Mouse (Mus musculus): ENCODE measurements around the gene Phrf1.
A peak's percentile ranks its signal among the peaks of the same experiment; 100 is the strongest.

Phrf1 gene

DNA sequence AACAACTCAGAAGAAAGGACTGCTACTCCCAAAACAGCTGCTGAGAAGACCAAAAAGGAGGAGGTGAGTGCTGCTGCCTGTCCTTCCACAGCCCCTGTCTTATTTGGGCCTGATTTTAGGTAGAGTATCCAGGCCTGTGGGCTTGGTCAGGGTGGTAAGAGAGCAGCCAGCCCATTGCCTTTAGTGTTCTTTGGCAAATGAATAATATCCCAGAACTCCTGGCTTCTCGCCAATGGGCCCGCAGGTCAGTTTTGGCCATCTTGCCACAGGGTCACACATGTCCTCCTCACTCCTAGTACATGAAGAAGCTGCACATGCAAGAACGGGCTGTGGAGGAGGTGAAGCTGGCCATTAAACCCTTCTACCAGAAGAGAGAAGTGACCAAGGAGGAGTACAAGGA is 32.9 kb downstream of the Phrf1 start:
- DNase-seq = no peak

DNA sequence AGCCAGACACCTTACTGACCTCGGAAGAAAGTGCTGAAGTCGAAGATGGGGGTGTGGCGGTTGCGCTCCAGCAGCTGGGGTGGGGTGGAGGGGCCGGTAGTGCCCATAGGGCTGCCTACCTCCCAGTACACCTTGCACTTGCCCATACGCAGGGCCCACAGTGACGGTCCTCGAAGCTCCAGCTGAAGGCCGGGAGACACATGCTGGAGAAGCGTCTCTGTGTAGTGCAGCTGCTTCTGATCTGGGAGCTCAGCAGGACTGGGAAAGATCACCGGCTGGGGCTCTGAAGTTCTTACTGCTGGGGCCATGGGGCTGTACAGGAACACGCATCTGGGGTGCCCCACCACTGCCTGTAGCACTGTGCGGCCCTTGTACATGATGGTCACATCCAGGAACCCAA is 35.1 kb downstream of the Phrf1 start:
- DNase-seq = no peak

DNA sequence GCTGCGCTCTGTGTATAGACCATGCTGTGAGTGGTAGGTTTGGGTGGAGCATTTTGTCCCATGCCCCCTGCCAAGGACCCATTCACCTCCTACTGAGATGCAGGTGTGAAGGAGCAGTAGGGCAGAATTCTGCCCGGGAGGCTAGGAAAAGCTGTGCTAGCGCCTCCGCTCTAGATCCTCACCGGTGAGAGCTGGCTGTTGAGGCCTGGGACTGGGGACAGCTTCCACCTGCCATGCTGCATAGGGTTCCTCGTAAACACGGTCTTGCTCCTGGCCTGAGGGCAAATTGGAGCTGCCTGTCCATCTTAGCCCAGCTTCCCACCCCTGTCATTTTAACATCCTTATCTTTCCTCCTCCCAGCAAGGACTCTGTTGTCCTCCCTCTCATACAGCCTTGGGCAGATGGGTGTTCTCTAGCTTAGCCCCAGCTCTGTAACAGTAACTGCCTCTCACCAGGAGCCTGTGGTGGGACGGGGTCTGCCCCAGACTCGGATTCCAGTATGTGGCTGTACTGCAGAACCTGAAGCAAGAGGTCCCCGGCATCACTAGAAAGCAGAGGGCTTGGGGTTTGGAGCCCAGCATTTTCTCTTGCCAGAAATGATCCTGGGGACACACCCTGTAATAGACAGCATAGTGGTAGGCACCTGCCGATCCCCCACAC is 35.6 kb downstream of the Phrf1 start:
- DNase-seq = no peak

DNA sequence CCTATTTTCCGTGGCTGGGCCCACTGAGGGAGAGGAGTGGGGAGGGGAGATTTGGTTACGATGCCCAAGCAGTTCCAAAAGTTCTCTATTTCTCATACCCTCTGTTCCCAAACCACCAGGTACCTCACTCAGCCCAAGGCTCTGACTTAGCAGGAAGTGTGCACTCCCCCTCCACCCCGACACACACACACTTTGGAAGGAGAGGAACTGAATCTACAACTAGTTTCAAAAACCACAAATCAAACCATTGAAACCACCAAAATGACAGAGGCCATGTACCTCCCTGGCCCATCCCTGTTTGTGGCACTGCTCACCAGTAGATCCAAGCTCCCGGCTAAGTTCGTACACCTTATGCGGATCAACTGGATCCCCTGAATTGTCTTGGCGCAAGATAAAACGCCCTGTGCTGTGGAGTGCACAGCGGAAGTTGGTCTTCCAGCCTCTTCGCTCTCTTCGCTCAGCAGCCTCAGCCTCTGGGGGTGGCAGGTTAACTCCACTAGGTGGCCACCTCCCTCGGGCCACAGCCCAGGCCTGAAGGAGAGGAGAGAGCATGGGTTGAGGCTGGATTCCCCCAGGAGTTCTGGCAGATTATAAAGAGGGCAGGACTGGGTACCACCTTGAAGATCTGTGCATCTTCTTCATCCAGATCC is 36.3 kb downstream of the Phrf1 start:
- no peak for DNase-seq

DNA sequence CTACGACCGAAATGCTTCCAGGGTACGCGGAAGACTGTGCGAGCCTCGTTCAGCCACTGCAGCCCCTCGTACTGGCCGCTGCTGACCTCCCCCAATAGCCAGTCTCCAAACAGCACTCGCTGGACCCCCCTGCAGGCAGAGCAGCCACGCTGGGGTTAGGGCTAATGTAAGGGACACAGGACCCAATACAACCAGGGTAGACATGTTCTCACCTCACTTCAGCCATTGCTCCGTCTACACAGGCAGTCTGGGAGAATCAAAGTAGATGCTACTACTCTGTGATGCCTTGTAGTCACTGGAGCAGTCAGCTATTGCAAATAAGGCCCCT is 36.8 kb downstream of the Phrf1 start:
- DNase-seq = no peak

DNA sequence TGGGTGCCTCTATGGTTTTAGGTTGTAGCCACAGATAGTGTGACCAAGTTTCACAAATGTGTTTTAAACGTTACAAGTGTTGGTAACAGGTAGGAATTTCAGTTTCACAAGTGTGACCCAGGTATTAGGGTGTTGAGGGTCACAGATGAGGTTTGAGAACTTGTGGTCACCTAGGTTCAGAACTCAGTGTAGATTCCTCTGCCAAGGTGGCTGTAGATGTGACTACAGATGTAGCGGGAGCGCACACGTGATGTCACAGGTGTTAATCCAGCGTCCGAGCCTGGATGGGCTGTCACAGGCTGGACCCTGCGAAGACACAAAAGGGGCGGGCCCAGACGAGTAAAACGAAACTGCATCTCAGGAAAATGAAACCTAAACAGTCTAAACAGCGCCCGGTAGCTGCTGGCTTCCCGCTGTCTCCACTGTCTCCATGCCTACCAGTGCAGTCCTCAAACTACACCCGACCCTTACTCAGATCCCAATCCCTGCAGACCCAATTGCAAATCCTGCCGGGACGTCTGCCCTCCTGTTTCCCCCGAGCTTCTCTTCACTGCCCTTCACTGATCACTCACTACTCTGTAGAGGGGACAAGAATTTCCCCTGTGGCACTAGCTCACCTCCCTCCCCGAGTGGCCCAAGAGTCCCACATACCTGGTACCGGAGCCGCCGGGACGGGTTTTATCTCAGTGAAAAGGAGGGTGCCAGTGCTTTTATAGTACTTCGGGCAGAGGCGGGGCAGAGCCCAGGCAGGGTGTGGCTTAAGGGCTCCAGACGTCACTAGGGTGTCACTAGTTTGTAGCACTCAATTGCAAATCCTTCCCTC is 37.4 kb downstream of the Phrf1 start, which contains the start of gene Irf7:
Irf7 (minus strand) TSS at position 743 of the 823 bp plus-strand sequence.
- DNase-seq = no peak

DNA sequence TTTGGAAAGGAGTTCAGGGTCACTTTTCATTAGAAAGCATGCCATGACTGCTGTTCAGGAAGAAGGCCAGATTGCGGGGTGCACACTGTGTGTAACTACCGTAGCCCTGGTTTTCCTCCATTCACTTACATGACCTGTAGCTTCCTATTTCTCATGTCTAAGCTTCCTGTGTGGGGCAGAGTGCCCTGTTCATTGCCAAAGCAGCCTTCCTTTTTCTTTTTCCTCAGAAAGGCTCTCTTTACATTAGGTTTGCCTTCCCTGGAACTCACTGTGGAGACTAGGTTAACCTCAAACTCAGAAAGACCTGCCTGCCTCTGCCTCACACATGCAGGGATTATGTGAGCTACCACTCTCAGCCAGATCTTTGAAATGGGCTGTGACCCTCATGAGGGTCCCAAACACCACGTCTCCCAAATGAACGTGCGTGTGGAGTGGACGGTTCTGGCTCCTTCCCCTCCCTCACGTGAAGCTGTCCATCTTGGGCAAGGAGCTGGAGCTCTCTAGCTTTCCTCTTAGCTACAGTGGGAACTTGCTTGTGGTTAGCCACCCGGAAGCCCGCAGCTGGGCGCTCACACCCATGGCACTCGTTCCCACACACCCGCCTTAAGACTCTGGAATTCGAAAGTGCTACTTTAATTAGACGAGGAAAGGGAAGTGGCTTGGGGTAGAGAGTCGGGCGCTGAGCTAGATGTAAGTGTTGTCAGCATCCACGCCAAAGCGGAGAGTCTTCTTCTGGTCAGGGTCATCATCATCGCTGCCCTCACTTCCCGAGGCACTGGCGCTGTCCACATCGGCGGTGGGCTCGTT is 40.1 kb downstream of the Phrf1 start:
- no peak for DNase-seq

DNA sequence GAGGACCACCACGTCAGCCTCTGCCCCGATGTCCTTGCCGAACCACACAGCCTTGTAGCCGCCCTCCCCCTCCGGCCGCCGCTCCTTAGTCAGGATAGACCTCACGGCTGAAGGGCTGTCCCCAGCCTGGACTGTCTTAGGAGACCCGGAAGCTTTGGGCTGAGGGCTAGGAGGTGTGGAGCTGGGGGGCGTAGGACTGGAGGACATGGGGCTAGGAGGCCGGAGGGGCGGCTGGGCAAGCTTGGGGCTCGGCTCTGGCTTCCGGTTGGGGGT is 40.6 kb downstream of the Phrf1 start:
- DNase-seq = no peak

DNA sequence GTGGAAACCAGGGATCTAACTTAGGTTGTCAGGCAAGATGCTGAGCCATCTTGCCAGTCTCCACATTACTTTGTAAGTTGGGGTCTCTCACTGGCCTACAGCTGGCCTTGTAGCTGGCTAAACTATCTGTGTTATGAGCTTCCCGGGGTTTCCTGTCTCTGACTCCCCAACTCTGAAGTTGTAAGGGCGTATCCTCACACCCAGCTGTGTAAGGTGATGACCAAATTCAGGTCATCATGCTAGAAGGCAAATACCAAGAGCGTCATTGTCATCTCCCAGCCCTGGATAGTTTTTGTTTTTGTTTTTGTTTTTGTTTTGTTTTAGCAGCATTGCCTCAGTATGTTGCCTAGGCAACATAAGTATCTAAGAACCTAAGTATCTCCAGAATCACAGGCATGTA is 42.0 kb downstream of the Phrf1 start:
- DNase-seq = no peak

DNA sequence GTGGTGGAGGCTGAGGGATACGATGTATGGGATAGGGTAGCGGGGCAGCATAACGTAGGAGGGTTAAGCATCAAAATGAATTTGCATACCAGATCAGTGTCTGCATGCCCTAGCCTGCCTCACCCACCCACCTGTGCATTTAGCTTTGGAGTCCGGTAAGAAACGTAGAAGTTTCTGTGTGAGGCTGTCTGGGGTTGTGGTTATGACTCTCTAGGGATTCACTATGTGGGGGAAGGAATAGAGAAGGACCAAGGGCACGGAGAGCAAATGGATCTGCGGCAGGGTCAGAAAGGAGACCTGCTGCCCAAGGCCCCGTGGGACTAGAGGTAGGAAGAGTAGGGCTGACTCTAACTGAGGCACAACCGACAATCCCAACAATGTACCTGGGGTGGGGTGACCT is 46.8 kb downstream of the Phrf1 start:
- no peak for DNase-seq

DNA sequence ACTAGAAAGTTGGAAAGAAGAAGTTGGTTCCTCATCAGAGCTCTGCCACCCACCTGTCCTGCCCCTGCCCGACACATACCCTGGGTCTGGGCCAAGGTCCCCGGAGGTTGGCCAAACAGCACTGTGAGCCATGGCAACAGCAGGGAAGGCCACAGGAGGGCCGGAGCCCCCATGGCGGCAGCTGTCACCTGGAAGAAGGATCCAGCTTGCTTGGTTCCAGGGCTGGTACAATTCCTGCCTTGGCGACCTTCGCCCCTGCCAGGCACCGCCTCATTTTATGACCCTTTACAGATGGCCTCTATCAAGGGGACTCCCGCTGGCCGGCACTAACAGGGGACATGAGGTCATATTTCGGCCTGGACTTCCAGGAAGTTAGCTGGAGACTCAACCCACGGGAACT is 48.0 kb downstream of the Phrf1 start, which contains the start of gene Cdhr5:
Cdhr5 (minus strand) TSS at position 241 of the 400 bp plus-strand sequence.
- DNase-seq = no peak

DNA sequence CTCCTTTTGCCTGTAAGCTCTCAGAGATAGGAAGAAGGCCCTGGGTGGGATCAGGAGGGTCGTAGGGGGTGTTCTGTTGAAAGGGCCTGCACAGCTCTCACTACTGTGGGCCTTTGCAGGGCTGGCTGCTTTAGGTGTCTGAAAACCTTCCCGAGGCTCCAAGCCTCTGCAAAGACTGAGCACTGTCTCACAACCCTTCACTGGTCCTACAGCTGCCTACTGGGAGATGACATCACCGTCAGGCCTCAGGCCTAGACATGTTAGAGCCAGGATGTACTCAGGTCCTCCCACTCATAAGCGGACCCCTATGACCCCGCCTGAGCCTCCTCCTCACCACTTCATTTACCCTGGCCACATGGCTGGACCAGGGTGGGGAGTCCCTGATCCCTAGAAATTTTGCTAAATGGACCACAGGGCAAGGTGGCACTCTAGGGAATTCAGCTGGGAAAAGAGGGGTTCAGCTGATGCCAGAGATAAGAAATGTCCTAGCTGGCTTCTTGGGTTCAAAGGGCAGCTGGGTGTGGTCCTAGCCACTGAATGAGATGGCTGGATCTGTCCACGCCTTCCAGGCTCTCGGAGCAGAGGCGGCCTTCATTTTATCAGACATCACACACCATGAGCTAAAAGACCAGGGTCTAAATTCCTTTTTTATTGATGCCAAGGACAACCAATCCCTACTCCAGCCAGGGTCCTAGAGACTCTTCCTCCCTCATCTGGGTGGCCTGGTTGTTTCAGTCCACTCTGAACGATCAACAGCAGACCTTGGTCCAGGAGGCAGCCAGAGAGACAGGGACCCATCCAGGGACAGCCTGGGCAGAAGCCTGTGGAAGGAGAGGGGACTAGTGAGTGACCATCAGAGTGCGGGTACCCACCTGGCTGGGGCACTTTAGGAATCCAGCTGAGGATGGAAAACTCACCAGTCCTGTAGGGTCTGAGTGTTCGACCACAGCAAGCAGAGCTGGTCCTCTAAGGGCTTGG is 49.4 kb downstream of the Phrf1 start:
- no peak for DNase-seq

DNA sequence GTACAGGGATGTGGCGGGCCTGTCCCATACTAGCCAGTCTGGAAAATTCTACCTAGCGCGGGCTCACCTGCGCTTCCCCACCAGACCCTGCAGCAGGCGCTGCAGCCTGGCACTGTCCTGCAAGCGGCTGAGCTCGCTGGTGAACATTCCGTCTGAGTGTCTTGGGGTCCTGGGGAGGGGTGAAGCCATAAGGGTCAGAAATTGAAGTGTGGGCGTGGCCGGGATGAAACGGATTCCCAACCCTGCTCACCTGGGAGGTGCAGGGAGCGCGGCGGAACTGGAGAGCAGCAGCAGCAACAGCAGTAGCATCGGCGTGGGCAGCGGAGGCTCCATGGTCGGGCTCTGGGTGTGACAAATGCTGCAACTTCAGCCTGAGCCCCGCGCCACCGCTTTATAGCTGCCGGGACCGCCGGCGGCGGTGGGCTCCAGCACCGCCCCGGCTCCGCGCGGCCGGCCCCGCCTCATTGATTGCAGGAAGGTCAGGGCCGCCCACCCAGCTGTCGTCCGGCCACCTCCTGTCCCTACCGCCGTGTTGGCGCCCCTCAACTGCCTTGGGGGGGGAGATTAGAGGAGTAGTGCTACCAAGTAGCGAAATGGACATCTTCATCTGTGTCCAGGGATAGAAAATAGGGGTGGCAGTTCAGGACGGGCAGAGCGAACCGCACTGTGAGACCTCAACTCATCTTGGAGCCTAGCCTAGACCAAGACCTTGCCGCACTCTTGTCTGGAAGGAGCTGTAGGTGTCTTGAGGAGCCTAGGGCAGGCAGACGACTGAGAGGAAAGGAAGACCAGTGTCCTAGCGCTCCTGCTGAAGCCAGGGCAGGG is 50.4 kb downstream of the Phrf1 start, which contains the start of gene Sct:
Sct (minus strand) TSS at position 368 of the 825 bp plus-strand sequence.
- peak; percentile 63 to 67 for DNase-seq

DNA sequence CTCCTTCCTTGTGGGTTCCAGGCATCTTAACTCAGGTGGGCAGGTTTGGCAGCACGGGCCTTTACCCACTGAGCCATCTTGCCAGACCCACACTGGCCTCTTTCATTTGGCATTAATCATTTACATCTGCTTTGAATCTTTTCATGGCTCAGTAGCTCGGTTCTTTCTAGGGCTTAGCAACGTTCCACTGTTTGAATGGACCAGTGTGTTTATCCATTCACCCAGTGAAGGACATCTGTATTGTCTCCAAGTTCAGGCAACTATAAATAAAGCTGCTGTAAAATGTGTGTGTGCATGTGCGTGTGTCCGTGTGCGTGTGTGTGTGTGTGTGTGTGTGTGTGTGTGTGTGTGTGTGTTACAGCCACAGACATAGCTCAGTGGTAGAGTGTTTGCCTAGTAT is 52.9 kb downstream of the Phrf1 start:
- no peak for DNase-seq

DNA sequence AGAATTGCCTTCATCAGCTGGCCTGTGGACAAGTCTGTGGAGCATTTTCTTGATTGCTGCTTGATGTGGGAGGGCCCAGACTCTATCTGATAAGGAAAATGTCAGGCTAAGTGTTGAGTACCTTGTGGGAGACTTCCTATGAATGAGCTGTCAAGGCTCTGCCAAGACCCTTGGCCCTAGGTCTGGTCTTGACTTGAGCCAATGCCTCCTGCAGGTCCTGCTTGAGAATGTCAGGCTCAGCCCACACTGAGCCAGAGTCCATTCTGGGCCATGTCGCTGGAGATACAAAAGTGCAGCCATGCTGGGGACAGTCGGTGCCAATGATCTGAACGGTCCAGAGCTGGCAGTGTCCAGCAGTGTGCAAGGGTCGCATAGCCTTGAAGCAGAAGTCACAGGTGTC is 54.2 kb downstream of the Phrf1 start:
- DNase-seq = no peak

DNA sequence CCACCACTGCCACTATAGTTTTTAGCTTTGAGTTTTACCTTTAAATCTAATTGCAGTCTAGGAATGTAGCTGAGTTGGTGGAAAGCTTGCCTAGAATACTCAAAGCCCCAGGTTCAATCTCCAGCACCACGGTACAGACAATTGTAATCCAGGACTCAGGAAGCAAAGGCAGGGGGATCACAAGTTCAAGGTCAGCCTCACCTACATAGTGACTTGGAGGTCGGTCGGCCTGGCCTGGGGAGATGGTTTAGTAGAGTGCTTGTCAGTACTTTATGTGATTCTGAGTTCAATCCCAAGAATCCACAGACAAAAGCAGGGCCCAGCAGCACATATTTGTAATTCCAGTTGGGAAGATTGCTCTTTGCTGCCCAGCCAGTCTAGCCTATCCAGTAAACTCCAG is 59.5 kb downstream of the Phrf1 start:
- DNase-seq = no peak

DNA sequence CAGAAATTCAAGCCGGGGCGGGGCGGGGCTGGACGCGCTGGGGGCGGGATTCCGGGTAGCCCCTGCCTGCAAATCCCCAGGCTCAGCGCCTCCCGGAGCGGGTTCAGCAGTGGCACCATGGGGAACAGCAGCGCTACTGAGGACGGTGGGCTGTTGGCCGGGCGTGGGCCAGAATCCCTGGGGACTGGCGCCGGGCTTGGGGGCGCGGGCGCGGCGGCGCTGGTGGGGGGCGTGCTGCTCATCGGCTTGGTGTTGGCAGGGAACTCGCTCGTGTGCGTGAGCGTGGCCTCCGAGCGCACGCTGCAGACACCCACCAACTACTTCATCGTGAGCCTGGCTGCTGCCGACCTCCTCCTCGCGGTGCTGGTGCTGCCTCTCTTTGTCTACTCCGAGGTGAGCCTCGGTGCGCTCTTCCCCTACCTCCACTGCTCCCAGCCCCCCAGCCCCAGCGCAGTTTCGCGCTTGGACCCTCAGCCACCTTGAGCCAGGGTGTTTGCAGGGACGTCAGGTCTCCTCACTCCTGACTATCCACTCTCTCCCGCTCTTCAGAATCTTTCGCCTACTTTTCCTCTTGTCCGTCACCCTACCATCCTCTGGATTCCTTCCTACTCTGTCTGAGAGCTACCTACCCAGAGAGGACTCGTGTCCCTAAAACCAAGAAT is 63.5 kb downstream of the Phrf1 start, which contains the start of gene Drd4:
Drd4 (plus strand) TSS at position 86 of the 662 bp plus-strand sequence.
- no peak for DNase-seq

DNA sequence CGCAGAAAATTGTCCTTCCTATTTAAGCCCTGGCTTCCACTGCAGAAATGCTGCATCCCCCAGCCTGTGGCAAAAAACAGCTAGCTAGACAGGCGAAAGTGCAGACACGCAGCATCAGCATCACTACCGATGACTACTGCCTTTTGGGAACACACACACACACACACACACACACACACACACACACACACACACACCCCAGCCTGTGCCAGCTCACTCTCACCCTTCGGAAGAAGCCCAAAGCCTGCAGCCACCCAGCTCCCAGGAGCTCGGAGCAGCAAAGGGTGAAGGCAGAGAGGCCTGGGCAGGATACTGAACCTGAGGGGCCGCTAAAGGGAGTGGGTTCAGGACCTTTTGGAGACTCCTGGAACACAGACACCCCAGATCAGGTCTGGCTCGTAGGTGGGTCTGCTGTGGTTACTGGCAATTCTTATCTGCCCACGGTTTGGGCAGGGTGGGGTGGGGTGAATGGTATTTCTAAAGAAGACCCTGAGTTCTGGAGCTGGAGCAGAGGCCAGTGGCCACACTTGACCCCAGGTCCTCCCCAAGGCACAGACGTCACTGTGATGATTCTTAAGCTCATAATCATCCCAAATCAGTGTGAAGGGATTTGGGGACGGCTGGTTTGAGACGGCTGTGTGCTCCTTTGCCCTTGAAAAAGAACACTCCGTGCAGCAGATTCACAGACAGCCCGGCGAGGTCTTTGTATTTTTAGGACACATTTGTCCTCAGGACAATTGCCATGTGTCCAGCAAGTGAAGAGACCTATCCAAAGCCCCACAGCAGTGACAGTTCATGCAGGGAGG is 64.2 kb downstream of the Phrf1 start:
- no peak for DNase-seq

DNA sequence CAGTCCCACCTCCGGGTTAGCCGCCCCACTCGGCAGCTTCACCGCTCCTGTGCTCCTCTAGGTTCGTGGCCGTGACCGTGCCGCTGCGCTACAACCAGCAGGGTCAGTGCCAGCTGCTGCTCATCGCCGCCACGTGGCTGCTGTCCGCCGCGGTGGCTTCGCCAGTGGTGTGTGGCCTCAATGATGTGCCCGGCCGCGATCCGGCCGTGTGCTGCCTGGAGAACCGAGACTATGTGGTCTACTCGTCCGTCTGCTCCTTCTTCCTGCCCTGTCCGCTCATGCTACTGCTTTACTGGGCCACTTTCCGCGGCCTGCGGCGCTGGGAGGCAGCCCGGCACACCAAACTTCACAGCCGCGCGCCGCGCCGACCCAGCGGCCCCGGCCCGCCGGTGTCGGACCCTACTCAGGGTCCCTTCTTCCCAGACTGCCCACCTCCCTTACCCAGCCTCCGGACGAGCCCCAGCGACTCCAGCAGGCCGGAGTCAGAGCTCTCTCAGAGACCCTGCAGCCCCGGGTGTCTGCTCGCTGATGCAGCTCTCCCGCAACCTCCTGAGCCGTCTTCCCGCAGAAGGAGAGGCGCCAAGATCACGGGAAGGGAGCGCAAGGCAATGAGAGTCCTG is 65.4 kb downstream of the Phrf1 start:
- peak in 1 of 2 experiments; percentile 23 for DNase-seq

Data from cerebellum, postnatal 36 days (tissue).